In genomic region chr5:140649101-140649667, GRCm38 (mm10) we compare ENCODE assay signal across 8 mouse cellular contexts. TPM values are rescaled to one million over a fixed set of nuclear protein-coding genes. Genes with fewer than 3 reads are reported as not detected.
DNase-seq lines count a peak whose midpoint lies in the region; ATAC-seq and TF ChIP-seq lines count a peak whose summit lies in the region.

No protein-coding gene starts in this region.

- H3K27ac ChIP-seq in hindbrain, embryonic 10.5 days, result peak overlapping the region; percentile 100
- peak overlapping the region; percentile 39; the same call in 1 of the 2 replicates for H3K27ac ChIP-seq in lung, embryonic 16.5 days (ENCODE audit: low read length)
- no peak overlapping the region for H3K27ac ChIP-seq in thymus, adult 2 months (ENCODE audit: control insufficient read depth, insufficient read depth, low read length)

- no peaks in the 10 kb centered on the region for H3K9me3 ChIP-seq in hindbrain, embryonic 10.5 days
- H3K9me3 ChIP-seq in lung, embryonic 16.5 days (ENCODE audit: control insufficient read depth, low read length), result no peaks in the 10 kb centered on the region

- peak; percentile 99 for DNase-seq in NIH3T3 (ENCODE audit: low read depth)
- DNase-seq in cerebellum, adult 9-10 months, result peak; percentile 97
- DNase-seq in hindbrain, embryonic 10.5 days (ENCODE audit: low spot score), result peak; percentile 99
- DNase-seq in layer of hippocampus, adult 9-10 months (ENCODE audit: low spot score), result peak; percentile 88
- peak; percentile 97 for DNase-seq in ovary, adult 18-20 months (ENCODE audit: low spot score)
- DNase-seq in thymus, adult 2 months, result peak; percentile 99

- H3K4me2 ChIP-seq in lung, embryonic 16.5 days (ENCODE audit: low read depth, low read length), result peak overlapping the region; percentile 85

- H3K4me3 ChIP-seq in hindbrain, embryonic 10.5 days, result peak overlapping the region; percentile 98
- H3K4me3 ChIP-seq in lung, embryonic 16.5 days (ENCODE audit: low read length), result peak overlapping the region; percentile 51
- H3K4me3 ChIP-seq in thymus, adult 2 months (ENCODE audit: control insufficient read depth, insufficient read depth, low read length), result peak overlapping the region; percentile 40

- peak; percentile 44; the same call in 1 of the 2 replicates for TF ChIP-seq POLR2A in thymus, adult 2 months (IDR thresholded peaks at IDR 0.05; ENCODE audit: control insufficient read depth, extremely low read depth, insufficient read depth, low read length, poor library complexity)

- no peaks in the 10 kb centered on the region; the same call in 1 of the 2 replicates for H3K27me3 ChIP-seq in hindbrain, embryonic 10.5 days (ENCODE audit: insufficient read depth, poor library complexity, severe bottlenecking)
- no peaks in the 10 kb centered on the region for H3K27me3 ChIP-seq in lung, embryonic 16.5 days (ENCODE audit: control insufficient read depth, insufficient read depth, low read depth, low read length)
- no peaks in the 10 kb centered on the region for H3K27me3 ChIP-seq in thymus, adult 2 months (ENCODE audit: control insufficient read depth, insufficient read depth, low read length)

- TF ChIP-seq CTCF in thymus, adult 2 months (IDR thresholded peaks at IDR 0.05; ENCODE audit: borderline replicate concordance, control insufficient read depth, extremely low read depth, insufficient read depth, low read length, poor library complexity), result no peak

- WGBS in hindbrain, embryonic 10.5 days, result 5% methylated on average over 26 of the region's 26 CpGs
- WGBS in lung, embryonic 16.5 days, result 3% methylated on average over 26 of the region's 26 CpGs
- WGBS in thymus, adult 2 months, result 21% methylated on average over 25 of the region's 26 CpGs

- H3K4me1 ChIP-seq in hindbrain, embryonic 10.5 days (replicated peaks), result peaks cover 52% of the 10 kb centered on the region
- H3K4me1 ChIP-seq in lung, embryonic 16.5 days (replicated peaks; ENCODE audit: control insufficient read depth, insufficient read depth, low read length), result peaks cover 47% of the 10 kb centered on the region
- peaks cover 39% of the 10 kb centered on the region for H3K4me1 ChIP-seq in thymus, adult 2 months (replicated peaks; ENCODE audit: control insufficient read depth, insufficient read depth, low read length)

- peak; percentile 59 for ATAC-seq in frontal cortex, adult (ENCODE audit: low TSS enrichment)
- peak; percentile 93 for ATAC-seq in lung, embryonic 16.5 days (ENCODE audit: low read depth)

- peaks cover 31% of the 10 kb centered on the region for H3K36me3 ChIP-seq in hindbrain, embryonic 10.5 days
- H3K36me3 ChIP-seq in lung, embryonic 16.5 days (ENCODE audit: control insufficient read depth, insufficient read depth, low read length), result no peaks in the 10 kb centered on the region
- no peaks in the 10 kb centered on the region for H3K36me3 ChIP-seq in thymus, adult 2 months (ENCODE audit: control insufficient read depth, insufficient read depth, low read length)

- peak overlapping the region; percentile 62 for H3K9ac ChIP-seq in lung, embryonic 16.5 days (ENCODE audit: low read length)

RNA-seq across cellular contexts. Expression of gene Ttyh3, which starts 0.4 kb away (rescaled TPM):
- 32.1 and 52.5 TPM in 2 replicates for polyA plus RNA-seq in hindbrain, embryonic 10.5 days (2016; fragmentation: Nextera tagmentation; extraction: Ambion mirVana)
- 27.9 and 29.4 TPM in 2 replicates for polyA plus RNA-seq in lung, embryonic 16.5 days (2015; fragmentation: Nextera tagmentation; extraction: Ambion mirVana)
- polyA plus RNA-seq in thymus, adult 2 months (2012; rRNA removed), result 139 and 177 TPM in 2 replicates

RNA-seq across cellular contexts. Expression of gene Lfng, which starts 42.1 kb away (rescaled TPM):
- 40.9 and 51.2 TPM in 2 replicates for polyA plus RNA-seq in hindbrain, embryonic 10.5 days (2016; fragmentation: Nextera tagmentation; extraction: Ambion mirVana)
- polyA plus RNA-seq in lung, embryonic 16.5 days (2015; fragmentation: Nextera tagmentation; extraction: Ambion mirVana), result 24.9 and 25.8 TPM in 2 replicates
- 141 and 171 TPM in 2 replicates for polyA plus RNA-seq in thymus, adult 2 months (2012; rRNA removed)

RNA-seq across cellular contexts. Expression of gene Iqce, which starts 53.0 kb away (rescaled TPM):
- polyA plus RNA-seq in hindbrain, embryonic 10.5 days (2016; fragmentation: Nextera tagmentation; extraction: Ambion mirVana), result 24.5 and 29.1 TPM in 2 replicates
- polyA plus RNA-seq in lung, embryonic 16.5 days (2015; fragmentation: Nextera tagmentation; extraction: Ambion mirVana), result 20.9 and 21.5 TPM in 2 replicates
- polyA plus RNA-seq in thymus, adult 2 months (2012; rRNA removed), result 30.0 and 31.5 TPM in 2 replicates

RNA-seq across cellular contexts. Expression of gene Brat1, which starts 55.6 kb away (rescaled TPM):
- 24.6 and 25.1 TPM in 2 replicates for polyA plus RNA-seq in hindbrain, embryonic 10.5 days (2016; fragmentation: Nextera tagmentation; extraction: Ambion mirVana)
- polyA plus RNA-seq in lung, embryonic 16.5 days (2015; fragmentation: Nextera tagmentation; extraction: Ambion mirVana), result 24.4 TPM in 2 replicates
- polyA plus RNA-seq in thymus, adult 2 months (2012; rRNA removed), result 65.1 and 69.1 TPM in 2 replicates

Comparison
In these comparisons a context has a peak if more than half of its experiments do, and no peak if none do; other contexts are left out.
1. H3K4me3 ChIP-seq: peak in every context shown above with its lines; median percentile 98 in hindbrain, embryonic 10.5 days; 51 in lung, embryonic 16.5 days; 40 in thymus, adult 2 months.